Mouse (Mus musculus) spleen, embryonic (tissue): Measurements from ENCODE around the gene Diras1.
"Not testable (repeated sequence)": the region's sequence is repeated elsewhere in the genome, so short reads cannot be mapped to it uniquely, and the experiment has no call there.

Experiments
- CTCF ChIA-PET: fragments of 350-600 bp; sonication (Branson Sonifier 250); formaldehyde crosslinking; loops from one replicate; lab custom pipeline; 2022; lab: Charles Lee

Gene Diras1

GRCm38 (mm10) chr10:81025639-81026275 is at the start of gene Diras1:
Diras1 (minus strand) TSS chr10:81025662.
- CTCF ChIA-PET, result interaction anchor here (0.6 kb wide), 1 partner anchor 56 kb away, joined by 8 read pairs; no protein-coding TSS in a partner anchor

DNA sequence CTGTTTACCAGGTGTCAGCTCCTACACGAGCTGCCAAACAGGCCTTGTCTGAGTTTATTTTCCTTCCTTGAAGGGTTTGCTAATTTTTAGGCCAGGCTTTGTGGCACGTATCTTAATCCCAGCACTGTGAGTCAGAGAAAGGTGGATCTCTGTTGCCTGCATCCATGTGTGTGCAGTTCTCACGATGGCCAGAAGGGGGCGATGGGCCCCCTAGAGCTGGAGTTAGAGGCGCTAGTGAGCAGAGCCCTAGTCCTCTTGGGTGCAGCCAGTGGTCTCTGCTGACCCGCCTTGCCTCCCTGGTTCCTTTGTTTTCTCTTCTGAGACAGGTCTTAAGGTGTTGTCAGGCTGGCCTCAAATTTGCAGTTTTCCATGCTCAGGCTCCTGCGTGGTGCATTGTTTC is 48.0 kb upstream of the Diras1 start:
- CTCF ChIA-PET, result no interaction called here

- CTCF ChIA-PET, result interaction anchor here (1.1 to 1.2 kb wide), 2 partner anchors 10 to 11 kb away, joined by 3 read pairs; no protein-coding TSS in a partner anchor
These were observed 46.8 kb upstream of the Diras1 start for GRCm38 (mm10) chr10:81072290-81072689.

DNA sequence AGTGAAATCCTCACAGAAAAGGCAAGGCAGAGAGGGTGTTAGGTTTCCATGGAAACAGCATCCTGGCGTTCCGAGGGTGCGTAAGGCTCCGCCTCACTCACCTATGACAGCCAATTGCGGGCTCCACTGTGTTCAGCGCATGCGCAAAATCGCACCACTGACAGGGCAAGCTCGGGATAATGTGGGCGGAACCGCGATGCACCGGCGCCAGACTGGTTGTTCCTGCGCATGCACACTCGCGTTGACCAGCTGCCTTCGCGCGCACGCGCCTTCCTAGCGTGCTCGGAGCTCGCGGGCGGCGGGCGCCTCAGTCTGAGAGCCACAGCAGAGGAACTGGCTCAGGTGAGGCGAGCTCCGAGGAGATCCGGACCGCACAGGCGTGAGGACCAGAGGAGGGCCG is 44.4 kb upstream of the Diras1 start, which contains the start of gene Thop1:
Gene Thop1 (plus strand): TSS at position 200 of the 400 bp plus-strand sequence.
- CTCF ChIA-PET, result no interaction called here

- CTCF ChIA-PET, result interaction anchor here (0.6 kb wide), 1 partner anchor 71 kb away, joined by 4 read pairs; no protein-coding TSS in a partner anchor
These were observed 43.2 kb upstream of the Diras1 start for GRCm38 (mm10) chr10:81068706-81069105.

DNA sequence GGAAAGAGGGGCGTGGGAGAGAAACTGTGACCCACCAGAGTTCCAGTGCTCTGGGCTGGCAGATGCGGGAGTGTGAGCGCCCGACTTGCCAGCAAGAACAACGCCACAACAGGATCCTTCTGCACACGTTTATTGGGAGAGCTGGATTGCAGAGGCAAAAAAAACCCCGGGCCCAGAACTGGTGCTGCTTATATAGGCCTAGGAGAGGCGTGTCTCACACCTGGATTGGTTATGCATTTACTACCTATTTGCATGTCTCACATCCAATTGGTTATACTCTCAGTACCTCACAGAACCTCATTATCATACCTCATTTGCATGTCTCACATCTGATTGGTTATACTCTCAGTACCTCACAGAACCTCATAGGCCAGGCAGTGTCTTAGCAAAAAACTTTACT is 39.1 kb upstream of the Diras1 start:
- CTCF ChIA-PET, result not testable (repeated sequence)

DNA sequence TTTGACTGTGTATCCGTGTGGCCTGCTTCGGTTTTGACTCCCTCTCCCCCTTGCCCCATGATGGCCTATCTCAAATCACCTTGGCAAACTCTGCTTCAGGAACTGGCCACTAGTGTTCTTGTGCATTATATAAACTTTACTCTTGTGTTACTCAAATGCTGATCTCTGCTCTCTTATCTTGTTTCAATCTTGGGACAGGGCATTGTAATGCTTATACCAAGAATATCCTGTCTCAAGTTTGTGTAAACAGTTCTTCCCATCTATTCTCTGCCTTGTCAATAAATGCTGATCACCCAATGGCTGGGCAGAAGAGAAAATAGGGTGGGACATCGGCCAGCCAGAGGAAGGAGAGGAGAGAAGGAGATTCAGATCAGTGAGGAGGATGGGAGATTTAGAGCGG is 37.2 kb upstream of the Diras1 start:
- CTCF ChIA-PET, result no interaction called here

DNA sequence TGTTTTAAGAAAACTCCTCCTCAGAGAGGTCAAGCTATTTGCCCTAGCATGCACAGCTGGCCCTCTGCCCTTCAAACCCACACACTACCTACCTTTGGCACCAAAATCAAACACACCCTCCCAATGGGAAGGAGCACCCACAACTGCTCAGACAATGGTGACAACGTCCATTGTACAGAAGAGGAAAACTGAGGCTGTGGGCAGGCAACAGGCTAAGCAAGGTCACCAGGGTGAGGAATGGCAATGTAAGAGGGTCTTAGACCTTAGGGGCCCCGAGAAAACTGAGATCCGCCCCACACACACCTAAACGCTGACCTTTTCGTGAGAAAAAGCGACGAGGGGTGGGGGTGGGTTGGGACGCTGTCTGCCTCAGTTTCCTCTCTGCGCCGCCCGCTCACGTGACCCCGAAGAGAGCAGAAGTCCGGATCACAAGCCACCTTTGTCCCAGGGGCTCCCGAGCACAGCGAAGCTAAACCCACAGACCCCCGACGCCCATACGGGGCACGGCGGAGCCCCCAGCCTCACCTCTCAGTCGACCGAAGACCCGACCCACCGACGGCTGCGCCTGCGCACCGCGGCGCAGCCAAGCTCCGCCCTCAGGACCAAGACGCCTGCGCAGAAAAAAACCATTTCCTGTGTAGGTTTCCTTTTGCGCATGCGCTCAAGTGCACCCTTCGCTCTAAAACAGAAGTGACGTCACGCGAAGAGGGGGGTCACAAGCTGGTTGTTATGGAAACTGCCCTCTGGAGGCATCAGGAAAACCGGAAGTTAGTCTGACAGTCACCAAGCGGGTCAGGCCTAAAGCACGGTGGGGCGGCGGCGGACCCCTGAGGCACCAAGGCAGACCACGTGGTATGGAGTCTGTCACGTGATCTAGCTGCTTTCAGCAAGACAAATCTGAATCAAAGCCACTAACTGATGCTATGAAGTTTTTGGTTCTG is 34.4 kb upstream of the Diras1 start, which contains the start of gene Sgta:
Gene Sgta (minus strand): TSS at position 579 of the 941 bp plus-strand sequence.
- CTCF ChIA-PET, result interaction anchor here (0.5 to 0.6 kb wide), 2 partner anchors 28 to 135 kb away, joined by 3 to 7 read pairs; no protein-coding TSS in a partner anchor

DNA sequence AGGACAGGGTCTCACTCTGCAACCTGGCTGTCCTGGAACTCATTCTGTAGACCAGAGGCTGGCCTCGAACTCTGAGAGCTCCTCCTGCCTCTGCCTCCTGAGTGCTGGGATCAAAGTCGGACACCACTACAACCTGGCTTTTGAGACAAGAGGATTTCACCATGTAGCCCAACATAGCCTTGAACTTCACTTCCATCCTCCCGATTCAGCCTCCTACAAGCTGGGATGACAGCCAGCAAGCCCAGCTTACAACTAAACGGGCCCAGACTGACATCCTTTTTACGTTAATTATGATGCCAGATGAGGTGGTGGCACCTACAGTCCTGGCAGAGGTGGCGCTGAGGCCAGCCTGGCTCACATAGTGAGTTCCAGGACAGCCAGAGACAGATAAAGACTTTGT is 33.4 kb upstream of the Diras1 start:
- CTCF ChIA-PET, result interaction anchor here (0.6 kb wide), 1 partner anchor 136 kb away, joined by 3 read pairs; no protein-coding TSS in a partner anchor

- CTCF ChIA-PET, result no interaction called here
These were observed 32.1 kb upstream of the Diras1 start for GRCm38 (mm10) chr10:81057406-81058130.

DNA sequence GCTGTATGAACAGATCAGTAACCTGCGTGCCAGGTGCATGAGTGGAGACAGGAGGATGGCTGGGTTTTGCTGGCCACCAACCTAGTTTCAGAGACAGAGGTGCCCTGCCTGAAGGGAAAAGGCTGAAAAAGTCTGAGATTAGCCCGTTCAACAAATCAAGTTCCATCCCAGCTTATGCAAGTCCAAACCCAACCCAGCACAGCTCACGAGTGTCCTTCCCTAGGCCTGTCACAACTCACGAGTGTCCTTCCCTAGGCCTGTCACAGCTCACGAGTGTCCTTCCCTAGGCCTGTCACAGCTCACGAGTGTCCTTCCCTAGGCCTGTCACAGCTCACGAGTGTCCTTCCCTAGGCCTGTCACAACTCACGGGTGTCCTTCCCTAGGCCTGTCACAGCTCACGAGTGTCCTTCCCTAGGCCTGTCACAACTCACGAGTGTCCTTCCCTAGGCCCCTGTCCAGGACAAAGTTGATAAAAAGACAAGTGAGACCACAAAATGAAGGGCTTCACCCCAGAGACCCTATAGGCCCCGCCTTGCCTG is 30.4 kb upstream of the Diras1 start:
- CTCF ChIA-PET, result interaction anchor here (0.6 to 1.0 kb wide), 2 partner anchors 15 to 151 kb away, joined by 3 to 4 read pairs; no protein-coding TSS in a partner anchor

DNA sequence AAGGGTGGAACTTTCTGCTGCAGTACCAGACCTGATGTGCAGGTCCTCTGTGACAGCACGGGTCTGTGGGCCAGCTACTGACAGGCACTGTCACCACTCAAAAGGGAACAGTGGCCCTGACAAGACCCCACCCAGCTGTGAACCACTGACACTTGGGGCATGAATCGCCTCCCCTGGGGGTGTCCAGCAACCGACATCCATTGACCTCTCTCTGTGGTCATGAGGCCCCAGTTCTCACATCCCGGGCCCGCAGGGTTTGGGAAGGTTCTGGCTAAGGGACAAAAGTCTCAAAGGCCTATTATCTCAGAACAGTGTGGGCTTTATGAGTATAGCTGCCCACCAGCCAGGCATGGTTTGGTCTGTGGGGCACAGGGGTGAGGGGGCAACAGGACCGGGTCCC is 29.7 kb upstream of the Diras1 start:
- CTCF ChIA-PET, result interaction anchor here (0.6 to 1.0 kb wide), 2 partner anchors 10 to 16 kb away, joined by 3 to 4 read pairs; no protein-coding TSS in a partner anchor

DNA sequence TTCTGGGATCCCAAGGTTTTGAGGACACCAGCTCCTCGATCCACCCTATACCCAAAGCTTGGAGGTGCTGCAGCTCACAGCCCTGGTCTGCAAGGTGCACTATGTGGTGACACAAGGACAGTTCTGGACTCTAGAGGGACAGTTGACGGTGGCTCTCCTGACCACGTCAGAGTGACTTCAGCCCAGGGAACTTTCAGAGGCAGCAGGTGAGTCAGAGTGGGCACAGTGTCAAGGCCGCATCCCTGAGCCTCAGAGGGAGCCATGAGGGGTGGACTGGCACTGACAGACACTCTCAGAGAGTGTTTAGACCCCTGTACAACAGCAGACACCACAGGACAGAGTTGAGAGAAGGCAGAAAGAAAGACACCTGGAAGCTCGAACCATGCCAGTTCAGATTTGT is 27.1 kb upstream of the Diras1 start:
- CTCF ChIA-PET, result no interaction called here

- CTCF ChIA-PET, result no interaction called here
These were observed 25.7 kb upstream of the Diras1 start for GRCm38 (mm10) chr10:81051133-81051532.

DNA sequence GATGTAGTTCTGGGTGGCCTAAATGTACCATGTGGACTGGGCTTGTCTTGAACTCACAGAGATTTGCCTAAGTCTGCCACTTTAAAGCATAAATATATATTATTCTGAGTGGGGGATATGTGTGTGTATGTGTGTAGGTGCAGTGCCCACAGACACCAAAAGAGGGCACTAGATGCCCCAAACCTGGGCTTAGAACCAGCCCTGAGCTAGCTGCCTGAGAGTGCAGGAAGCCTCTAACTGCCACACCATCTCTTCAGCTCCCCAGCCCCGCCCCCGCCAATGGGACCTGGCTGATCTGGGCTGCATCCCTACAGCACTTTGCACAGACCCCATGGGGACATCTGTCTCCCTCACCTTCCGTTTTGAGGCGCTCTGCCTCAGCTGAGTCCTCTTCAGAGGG is 25.2 kb upstream of the Diras1 start:
- CTCF ChIA-PET, result interaction anchor here (0.6 kb wide), 1 partner anchor 134 kb away, joined by 3 read pairs; no protein-coding TSS in a partner anchor

DNA sequence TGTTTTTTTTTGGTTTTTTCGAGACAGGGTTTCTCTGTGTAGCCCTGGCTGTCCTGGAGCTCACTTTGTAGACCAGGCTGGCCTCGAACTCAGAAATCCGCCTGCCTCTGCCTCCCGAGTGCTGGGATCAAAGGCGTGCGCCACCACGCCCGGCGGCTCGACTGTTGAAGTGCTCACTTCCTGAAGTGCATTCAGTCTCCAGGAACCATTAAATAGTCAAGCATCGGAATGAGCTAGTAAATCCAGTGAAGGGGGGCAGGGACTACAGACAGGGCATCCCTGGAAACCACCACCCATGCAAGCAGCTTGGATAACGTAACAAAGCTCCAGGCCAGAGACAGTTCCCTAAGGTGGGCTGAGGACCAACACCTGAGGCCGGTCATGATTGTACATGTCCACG is 19.8 kb upstream of the Diras1 start:
- CTCF ChIA-PET, result interaction anchor here (0.7 kb wide), 1 partner anchor 10 kb away, joined by 3 read pairs; no protein-coding TSS in a partner anchor

GRCm38 (mm10) chr10:81041458-81042175 is 16.2 kb upstream of the Diras1 start:
- CTCF ChIA-PET, result interaction anchor here (0.8 kb wide), 1 partner anchor 75 kb away, joined by 9 read pairs; no protein-coding TSS in a partner anchor

GRCm38 (mm10) chr10:81036988-81037580 is 11.6 kb upstream of the Diras1 start, which contains the start of gene Slc39a3:
Slc39a3 (minus strand) TSS chr10:81037426.
- CTCF ChIA-PET, result no interaction called here

GRCm38 (mm10) chr10:81036251-81036650 is 10.8 kb upstream of the Diras1 start:
- CTCF ChIA-PET, result no interaction called here

- CTCF ChIA-PET, result no interaction called here
These were observed 8.1 kb upstream of the Diras1 start for GRCm38 (mm10) chr10:81033586-81033985.
